Mouse (Mus musculus) CH12.LX (cell line): Measurements from ENCODE around the gene Borcs8. TPM values are rescaled to one million over a fixed set of nuclear protein-coding genes. Genes with fewer than 3 reads are reported as not detected.
A peak's percentile ranks its signal among the peaks of the same experiment; 100 is the strongest.

ENCODE experiments used
- DNase-seq: peaks from one replicate; pipeline ENCODE4 v3.0.0-alpha.2; 2013; ENCODE audit errors: extremely low read depth
- H3K27ac ChIP-seq: 2 replicates; pipeline ENCODE4 v1.5.1; 2012; ENCODE audit warnings: low read depth, mild to moderate bottlenecking, control low read depth, moderate library complexity; ENCODE audit not compliant: insufficient read depth
- H3K27me3 ChIP-seq: replicated peaks from 2 replicates; pipeline ENCODE3; 2012; ENCODE audit warnings: inconsistent platforms
- H3K36me3 ChIP-seq, 2 experiments: replicated peaks in 1 of 2; 2 replicates each; pipeline versions ENCODE3 to v1.6.1; 2012; ENCODE audit warnings: inconsistent platforms in 1 of 2, low read length in 1 of 2, mild to moderate bottlenecking in 1 of 2, mixed read lengths in 1 of 2, moderate library complexity in 1 of 2; ENCODE audit not compliant: control insufficient read depth in 1 of 2, insufficient read depth in 1 of 2
- H3K4me1 ChIP-seq, 2 experiments: 2 replicates each; pipeline ENCODE4 v1.6.1; 2012; ENCODE audit warnings: inconsistent platforms in 1 of 2, moderate library complexity in 1 of 2; ENCODE audit not compliant: insufficient read depth in 2 of 2, control insufficient read depth in 1 of 2
- H3K4me2 ChIP-seq: 2 replicates; pipeline ENCODE4 v1.6.1; 2012; ENCODE audit warnings: low read depth, mild to moderate bottlenecking, control low read depth; ENCODE audit not compliant: poor library complexity, insufficient read depth, severe bottlenecking
- H3K4me3 ChIP-seq, 3 experiments: fragments of 150-350 bp in 1 of 3; sonication (generic) in 1 of 3; replicated peaks in 1 of 3; 2 replicates each; pipeline versions ENCODE3 to v1.5.1; 2011 to 2012; ENCODE audit warnings: low read depth in 2 of 3, low read length in 2 of 3, mild to moderate bottlenecking in 2 of 3, moderate library complexity in 2 of 3, control low read depth in 1 of 3, improper control_type of control experiment in 1 of 3, inconsistent platforms in 1 of 3, mixed read lengths in 1 of 3; ENCODE audit not compliant: poor library complexity in 1 of 3
- H3K79me2 ChIP-seq: replicated peaks from 2 replicates; pipeline ENCODE4 v1.6.1; 2012; ENCODE audit warnings: mild to moderate bottlenecking, moderate library complexity; ENCODE audit not compliant: control insufficient read depth, poor library complexity, insufficient read depth, severe bottlenecking; ENCODE audit errors: extremely low read depth
- H3K9ac ChIP-seq: 2 replicates; pipeline ENCODE4 v1.6.1; 2012; ENCODE audit warnings: low read depth, mild to moderate bottlenecking, control low read depth, moderate library complexity; ENCODE audit not compliant: insufficient read depth
- H3K9me3 ChIP-seq: replicated peaks from 2 replicates; pipeline ENCODE3; 2012; ENCODE audit warnings: low read length, inconsistent platforms, mixed read lengths
- BHLHE40 ChIP-seq: IDR thresholded peaks from 2 replicates; pipeline ENCODE4 v1.6.1; 2011; ENCODE audit warnings: mild to moderate bottlenecking, low read depth, low read length, improper control_type of control experiment
- CHD1 ChIP-seq: IDR thresholded peaks from 2 replicates; pipeline ENCODE4 v1.6.1; 2012; ENCODE audit warnings: low read depth, low read length, improper control_type of control experiment, inconsistent platforms
- CHD2 ChIP-seq: IDR thresholded peaks from 2 replicates; pipeline ENCODE4 v1.6.1; 2011; ENCODE audit warnings: low read length, improper control_type of control experiment
- CTCF ChIP-seq, 2 experiments: IDR thresholded peaks in 1 of 2; conservative IDR thresholded peaks in 1 of 2; 2 replicates each; pipeline ENCODE4 v1.5.1; 2011 to 2012; ENCODE audit warnings: low read depth in 2 of 2, low read length in 2 of 2, improper control_type of control experiment in 1 of 2, inconsistent platforms in 1 of 2, mild to moderate bottlenecking in 1 of 2, moderate library complexity in 1 of 2
- E2F4 ChIP-seq: IDR thresholded peaks from 2 replicates; pipeline ENCODE4 v1.6.1; 2011; ENCODE audit warnings: low read depth, low read length, improper control_type of control experiment; ENCODE audit not compliant: insufficient replicate concordance
- ELF1 ChIP-seq: IDR thresholded peaks from 2 replicates; pipeline ENCODE4 v1.6.1; 2014; ENCODE audit warnings: low read depth, mild to moderate bottlenecking, inconsistent platforms, low read length, improper control_type of control experiment
- EP300 ChIP-seq: IDR thresholded peaks from 2 replicates; pipeline ENCODE4 v1.6.1; 2011; ENCODE audit warnings: low read length, improper control_type of control experiment
- ETS1 ChIP-seq: conservative IDR thresholded peaks from 2 replicates; pipeline ENCODE4 v1.6.1; 2012; ENCODE audit warnings: low read depth, mild to moderate bottlenecking, inconsistent platforms, low read length, improper control_type of control experiment, moderate library complexity
- GABPA ChIP-seq: IDR thresholded peaks from 2 replicates; pipeline ENCODE4 v1.6.1; 2012; ENCODE audit warnings: low read depth, low read length, improper control_type of control experiment, inconsistent platforms; ENCODE audit not compliant: insufficient replicate concordance
- HCFC1 ChIP-seq: IDR thresholded peaks from 2 replicates; pipeline ENCODE4 v1.6.1; 2012; ENCODE audit warnings: low read depth, mild to moderate bottlenecking, inconsistent platforms, low read length, improper control_type of control experiment
- IRF4 ChIP-seq: IDR thresholded peaks from 2 replicates; pipeline ENCODE4 v1.6.1; 2014; ENCODE audit warnings: low read depth, mild to moderate bottlenecking, inconsistent platforms, low read length, improper control_type of control experiment
- JUN ChIP-seq: IDR thresholded peaks from 2 replicates; pipeline ENCODE4 v1.6.1; 2011; ENCODE audit warnings: low read depth, mild to moderate bottlenecking, low read length, improper control_type of control experiment, moderate library complexity; ENCODE audit not compliant: insufficient read depth
- JUND ChIP-seq: conservative IDR thresholded peaks from 2 replicates; pipeline ENCODE4 v1.6.1; 2011; ENCODE audit warnings: low read depth, low read length, improper control_type of control experiment
- KAT2A ChIP-seq: IDR thresholded peaks from 2 replicates; pipeline ENCODE4 v1.6.1; 2012; ENCODE audit warnings: low read length, improper control_type of control experiment, inconsistent platforms; ENCODE audit not compliant: insufficient replicate concordance
- MAFK ChIP-seq: IDR thresholded peaks from 2 replicates; pipeline ENCODE4 v1.6.1; 2011; ENCODE audit warnings: low read length, improper control_type of control experiment; ENCODE audit not compliant: insufficient replicate concordance
- MAX ChIP-seq: IDR thresholded peaks from 2 replicates; pipeline ENCODE4 v1.6.1; 2011; ENCODE audit warnings: low read length, improper control_type of control experiment
- MAZ ChIP-seq: IDR thresholded peaks from 2 replicates; pipeline ENCODE4 v1.6.1; 2012; ENCODE audit warnings: low read depth, mild to moderate bottlenecking, inconsistent platforms, low read length, improper control_type of control experiment, moderate library complexity
- MEF2A ChIP-seq: IDR thresholded peaks from 2 replicates; pipeline ENCODE4 v1.6.1; 2014; ENCODE audit warnings: low read depth, mild to moderate bottlenecking, inconsistent platforms, low read length, improper control_type of control experiment, borderline replicate concordance
- MXI1 ChIP-seq: IDR thresholded peaks from 2 replicates; pipeline ENCODE4 v1.6.1; 2011; ENCODE audit warnings: mild to moderate bottlenecking, low read depth, low read length, improper control_type of control experiment
- MYC ChIP-seq: IDR thresholded peaks from 2 replicates; pipeline ENCODE4 v1.6.1; 2011; ENCODE audit warnings: low read depth, mild to moderate bottlenecking, improper control_type of control experiment, low read length
- NELFE ChIP-seq: IDR thresholded peaks from 2 replicates; pipeline ENCODE4 v1.6.1; 2011; ENCODE audit warnings: low read depth, low read length, improper control_type of control experiment
- NRF1 ChIP-seq: IDR thresholded peaks from 2 replicates; pipeline ENCODE4 v1.6.1; 2014; ENCODE audit warnings: low read depth, mild to moderate bottlenecking, inconsistent platforms, low read length, improper control_type of control experiment, moderate library complexity
- PAX5 ChIP-seq: IDR thresholded peaks from 2 replicates; pipeline ENCODE4 v1.6.1; 2012; ENCODE audit warnings: low read length, inconsistent platforms, mixed read lengths
- POLR2A ChIP-seq: IDR thresholded peaks from 2 replicates; pipeline ENCODE4 v1.6.1; 2011; ENCODE audit warnings: low read depth, mild to moderate bottlenecking, improper control_type of control experiment, low read length
- POLR2AphosphoS2 ChIP-seq: IDR thresholded peaks from 2 replicates; pipeline ENCODE4 v1.6.1; 2011; ENCODE audit warnings: low read depth, low read length, improper control_type of control experiment
- RAD21 ChIP-seq: IDR thresholded peaks from 2 replicates; pipeline ENCODE4 v1.6.1; 2011; ENCODE audit warnings: low read depth, mild to moderate bottlenecking, low read length, improper control_type of control experiment, moderate library complexity
- RCOR1 ChIP-seq: conservative IDR thresholded peaks from 2 replicates; pipeline ENCODE4 v1.6.1; 2012; ENCODE audit warnings: low read depth, mild to moderate bottlenecking, inconsistent platforms, low read length, improper control_type of control experiment
- SIN3A ChIP-seq: IDR thresholded peaks from 2 replicates; pipeline ENCODE4 v1.6.1; 2012; ENCODE audit warnings: low read length, improper control_type of control experiment, inconsistent platforms
- SMC3 ChIP-seq: IDR thresholded peaks from 2 replicates; pipeline ENCODE4 v1.6.1; 2011; ENCODE audit warnings: low read depth, low read length, improper control_type of control experiment
- TBP ChIP-seq: conservative IDR thresholded peaks from 2 replicates; pipeline ENCODE4 v1.6.1; 2011; ENCODE audit warnings: low read depth, low read length, improper control_type of control experiment
- TCF12 ChIP-seq: IDR thresholded peaks from 2 replicates; pipeline ENCODE4 v1.6.1; 2014; ENCODE audit warnings: low read depth, mild to moderate bottlenecking, inconsistent platforms, low read length, improper control_type of control experiment
- UBTF ChIP-seq: IDR thresholded peaks from 2 replicates; pipeline ENCODE4 v1.6.1; 2012; ENCODE audit warnings: low read depth, mild to moderate bottlenecking, inconsistent platforms, low read length, improper control_type of control experiment, moderate library complexity
- USF1 ChIP-seq: IDR thresholded peaks from 2 replicates; pipeline ENCODE4 v1.6.1; 2014; ENCODE audit warnings: low read depth, mild to moderate bottlenecking, inconsistent platforms, low read length, improper control_type of control experiment
- USF2 ChIP-seq: conservative IDR thresholded peaks from 2 replicates; pipeline ENCODE4 v1.6.1; 2011; ENCODE audit warnings: low read depth, low read length, improper control_type of control experiment
- ZC3H11A ChIP-seq: IDR thresholded peaks from 2 replicates; pipeline ENCODE4 v1.6.1; 2012; ENCODE audit warnings: low read depth, mild to moderate bottlenecking, inconsistent platforms, low read length, improper control_type of control experiment
- ZKSCAN1 ChIP-seq: IDR thresholded peaks from 2 replicates; pipeline ENCODE4 v1.6.1; 2012; ENCODE audit warnings: low read depth, inconsistent platforms, low read length, improper control_type of control experiment, borderline replicate concordance
- ZMIZ1 ChIP-seq: IDR thresholded peaks from 2 replicates; pipeline ENCODE4 v1.6.1; 2012; ENCODE audit warnings: low read depth, mild to moderate bottlenecking, inconsistent platforms, low read length, improper control_type of control experiment
- ZNF384 ChIP-seq: IDR thresholded peaks from 2 replicates; pipeline ENCODE4 v1.6.1; 2012; ENCODE audit warnings: low read depth, low read length, improper control_type of control experiment, inconsistent platforms
- dilution Hi-C: fragments of 300-500 bp; cut with MboI; formaldehyde crosslinking; loops from 2 replicates; pipeline ENCODE4 v1.14.3; 2020; ENCODE audit warnings: low sequenced_read_pairs; ENCODE audit not compliant: extremely low pct_unique_long_range_greater_than_20kb, extremely low pct_ligation_motif_present
- in situ Hi-C: fragments of 300-500 bp; cut with MboI; formaldehyde crosslinking; loops from 3 replicates; pipeline ENCODE4 v1.14.3; 2019; ENCODE audit warnings: low sequenced_read_pairs, low pct_ligation_motif_present, low pct_unique_long_range_greater_than_20kb, mixed read lengths
- polyA plus RNA-seq: library from polyadenylated mRNA; unstranded; fragments of >175 nt; gene quantifications from 2 replicates; pipeline ENCODE4 v1.2.1, GENCODE M21; 2012; ENCODE audit warnings: low read depth; ENCODE audit not compliant: insufficient read length
- total RNA-seq, 2 experiments: library from RNA; depleted of rRNA; stranded (reverse); fragments of 300-350 nt in 1 of 2; fragments of >200 nt in 1 of 2; gene quantifications; 2 replicates each; pipeline ENCODE4 v1.2.3; 2012 to 2014

Gene Borcs8
- total and polyA plus RNA-seq, 3 experiments: 22.2 to 56.4 (median 44.0) TPM

- Histone ChIP-seq H3K9me3 (no peaks in the 10 kb centered on the region), H3K27me3 (no peaks in the 10 kb centered on the region), H3K4me1 (peaks cover 28 to 52% of the 10 kb centered on the region in 2 experiments), H3K4me2 (peak overlapping the region; percentile 93), H3K79me2 (peaks cover 72% of the 10 kb centered on the region), H3K27ac (peak overlapping the region; percentile 98), H3K9ac (peak overlapping the region; percentile 90), H3K36me3 (peaks cover 36 to 49% of the 10 kb centered on the region in 2 experiments), H3K4me3 (peak overlapping the region; percentile 40 to 69 (median 42))
- no peak for DNase-seq
- in situ Hi-C loops (no loop called here), dilution Hi-C loops (no loop called here)
- TF ChIP-seq RAD21: no peak
- peak; percentile 76 for TF ChIP-seq TCF12
- TF ChIP-seq CHD2: no peak
- no peak for TF ChIP-seq GABPA
- TF ChIP-seq JUN: no peak
- TF ChIP-seq SMC3: no peak
- TF ChIP-seq CHD1: no peak
- TF ChIP-seq PAX5: no peak
- no peak for TF ChIP-seq UBTF
- no peak for TF ChIP-seq USF1
- TF ChIP-seq KAT2A: no peak
- TF ChIP-seq MYC: no peak
- TF ChIP-seq ZMIZ1: no peak; the same call in 1 of the 2 replicates
- TF ChIP-seq E2F4: no peak
- peak; percentile 8 for TF ChIP-seq POLR2A
- no peak for TF ChIP-seq HCFC1
- 0 out of 2 replicates have a peak, but pooled peaks have one; percentile 13 for TF ChIP-seq TBP
- TF ChIP-seq ZNF384: no peak
- TF ChIP-seq NRF1: no peak
- no peak for TF ChIP-seq RCOR1
- no peak for TF ChIP-seq MAFK
- TF ChIP-seq ELF1: peak; percentile 29; the same call in 1 of the 2 replicates
- peak; percentile 70 for TF ChIP-seq ETS1
- no peak for TF ChIP-seq MAZ
- no peak for TF ChIP-seq MAX
- TF ChIP-seq JUND: no peak
- peak; percentile 55 for TF ChIP-seq EP300
- no peak for TF ChIP-seq ZKSCAN1
- no peak for TF ChIP-seq ZC3H11A
- TF ChIP-seq BHLHE40: peak; percentile 55
- TF ChIP-seq USF2: no peak
- TF ChIP-seq NELFE: no peak
- no peak for TF ChIP-seq SIN3A
- TF ChIP-seq POLR2AphosphoS2: no peak
- TF ChIP-seq MXI1: 0 out of 2 replicates have a peak, but pooled peaks have one; percentile 45
- 0 out of 2 replicates have a peak, but pooled peaks have one; percentile 20 for TF ChIP-seq IRF4
- TF ChIP-seq MEF2A: no peak
- no peak for TF ChIP-seq CTCF (conservative IDR thresholded peaks at IDR 0.05 in 1 of 2, IDR thresholded peaks at IDR 0.05 in 1 of 2; ENCODE audit: low read depth in 2 of 2, low read length in 2 of 2)
These were observed 18.0 kb downstream of the Borcs8 start for GRCm38 (mm10) chr8:70157240-70157800.
